Mouse (Mus musculus): ENCODE results near the gene Slc5a10. TPM values are rescaled to one million over a fixed set of nuclear protein-coding genes. Genes with fewer than 3 reads are reported as not detected.
"Not testable (repeated sequence)": the region's sequence is repeated elsewhere in the genome, so short reads cannot be mapped to it uniquely, and the experiment has no call there.

The Slc5a10 gene
- polyA plus RNA-seq, 1 experiment from 2014 or later = not detected

DNA sequence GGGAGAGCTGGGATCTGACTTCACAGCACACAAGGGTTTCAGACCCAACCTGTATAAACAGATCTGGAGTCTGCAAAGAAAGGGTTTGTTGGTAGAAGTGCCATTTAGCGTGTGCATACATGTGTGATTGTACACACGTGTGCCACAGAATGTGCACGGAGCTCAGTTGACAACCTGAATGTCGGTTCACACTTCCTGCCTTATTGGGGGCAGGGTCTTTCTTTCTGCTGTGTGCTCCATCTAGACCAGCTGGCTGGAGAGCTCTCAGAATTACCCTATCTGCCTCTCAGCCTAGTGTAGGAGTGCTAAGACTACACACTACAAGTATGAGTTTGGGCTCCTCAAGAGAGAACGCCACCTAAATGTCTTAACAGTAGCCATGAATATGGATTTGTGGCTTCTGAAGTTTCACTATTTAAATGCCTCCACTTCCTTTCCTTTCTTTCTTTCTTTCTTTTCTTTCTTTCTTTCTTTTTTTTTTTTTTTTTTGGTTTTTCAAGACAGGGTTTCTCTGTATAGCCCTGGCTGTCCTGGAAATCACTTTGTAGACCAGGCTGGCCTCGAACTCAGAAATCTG lies 80.9 kb downstream of the Slc5a10 start:
- 86% methylated on average over 6 of the region's 6 CpGs for WGBS
- Histone ChIP-seq H3K4me3 (no peak overlapping the region), H3K4me1 (no peaks in the 10 kb centered on the region)

DNA sequence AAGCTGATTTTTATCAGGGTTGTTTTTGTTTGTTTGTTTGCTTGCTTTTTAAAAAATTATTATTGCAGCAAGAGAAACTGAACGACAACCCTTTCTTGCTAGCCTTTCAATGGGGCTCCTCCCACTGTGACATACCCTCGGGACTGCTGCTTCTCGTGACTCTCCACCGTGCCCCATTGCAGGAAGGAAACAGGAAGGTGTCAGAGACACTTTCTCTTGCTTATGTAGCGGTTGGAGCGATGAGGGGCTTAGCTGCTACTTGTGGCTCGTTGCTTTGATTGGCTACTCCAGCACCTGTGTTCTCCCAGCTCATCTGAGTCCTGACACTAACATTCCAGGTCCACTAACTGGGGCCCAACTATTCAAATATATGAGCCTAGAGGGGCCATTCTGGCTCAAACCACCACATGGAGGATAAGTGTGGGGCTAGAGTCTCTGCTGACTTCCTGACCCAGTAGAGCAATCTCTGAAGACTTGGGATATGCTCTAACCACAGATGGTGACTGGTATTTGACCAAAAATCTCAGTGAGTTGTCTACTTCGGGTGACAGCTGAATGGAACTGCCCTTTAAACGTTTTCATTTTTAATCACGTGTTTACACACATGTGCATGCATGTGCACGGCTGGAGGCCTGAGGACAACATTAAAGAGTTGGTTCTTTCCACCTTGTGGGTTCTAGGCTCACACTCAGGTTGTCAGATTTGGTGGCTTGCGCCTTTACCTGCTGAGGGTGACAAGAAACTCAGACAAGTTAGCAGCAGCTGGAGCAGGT lies 81.7 kb downstream of the Slc5a10 start:
- Histone ChIP-seq H3K9me3 (no peaks in the 10 kb centered on the region), H3K4me1 (no peaks in the 10 kb centered on the region), H3K27me3 (ENCODE audit: insufficient read depth, poor library complexity, severe bottlenecking) (peaks cover 4% of the 10 kb centered on the region; the same call in 1 of the 2 replicates), H3K36me3 (no peaks in the 10 kb centered on the region), H3K4me3 (no peak overlapping the region), H3K27ac (no peak overlapping the region)
- no peak for DNase-seq (ENCODE audit: low spot score)
- 66% methylated on average over 12 of the region's 12 CpGs for WGBS

More for the DNA sequence above, 80.9 kb downstream of the Slc5a10 start:
- H3K9me3 ChIP-seq = no peaks in the 10 kb centered on the region
- H3K27ac ChIP-seq = no peak overlapping the region
- DNase-seq (ENCODE audit: low spot score) = no peak
- no peaks in the 10 kb centered on the region for H3K36me3 ChIP-seq
- peaks cover 4% of the 10 kb centered on the region; the same call in 1 of the 2 replicates for H3K27me3 ChIP-seq (ENCODE audit: insufficient read depth, poor library complexity, severe bottlenecking)

DNA sequence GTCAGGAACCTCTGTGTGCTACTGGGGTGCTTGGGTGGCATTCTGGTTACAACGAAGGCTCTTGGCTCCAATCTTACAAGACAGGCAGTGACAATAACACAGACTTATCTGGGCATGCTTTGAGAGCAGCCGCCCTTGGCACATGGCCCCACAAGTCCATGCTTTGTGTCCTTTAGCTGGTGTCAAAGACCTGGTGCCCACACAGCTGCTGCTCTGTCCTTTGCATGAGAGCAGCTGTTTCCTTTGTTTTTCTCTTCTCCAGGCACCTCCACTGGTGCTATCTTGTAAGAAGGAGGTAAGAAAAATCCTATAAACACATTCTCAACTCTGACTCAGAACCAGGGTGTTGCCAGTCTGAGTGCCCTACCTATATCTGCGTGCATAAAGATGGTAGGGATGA lies 82.8 kb downstream of the Slc5a10 start:
- Histone ChIP-seq H3K27me3 (ENCODE audit: insufficient read depth, poor library complexity, severe bottlenecking) (peaks cover 4% of the 10 kb centered on the region; the same call in 1 of the 2 replicates), H3K4me3 (no peak overlapping the region)
- WGBS = 86% methylated on average over 3 of the region's 3 CpGs

DNA sequence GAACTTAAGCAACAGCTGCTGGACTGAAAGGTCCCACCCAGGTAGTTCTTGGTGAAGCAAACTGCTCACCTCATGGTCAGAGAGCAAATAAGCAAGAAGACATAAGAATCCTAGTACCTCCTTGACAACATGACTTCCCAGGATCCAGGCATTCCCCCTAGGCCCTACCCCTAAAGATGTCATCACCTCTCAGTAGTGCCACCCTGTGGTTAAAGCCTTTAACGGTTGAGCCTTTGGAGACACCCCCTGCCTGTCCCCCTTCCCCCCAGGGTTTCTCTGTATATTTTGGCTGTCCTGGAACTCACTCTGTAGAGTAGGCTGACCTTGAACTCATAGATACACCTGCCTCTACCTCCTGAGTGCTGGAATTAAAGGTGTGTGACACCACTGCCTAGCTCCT lies 83.2 kb downstream of the Slc5a10 start:
- peaks cover 4% of the 10 kb centered on the region; the same call in 1 of the 2 replicates for H3K27me3 ChIP-seq (ENCODE audit: insufficient read depth, poor library complexity, severe bottlenecking)
- H3K9me3 ChIP-seq = no peaks in the 10 kb centered on the region
- DNase-seq (ENCODE audit: low spot score) = no peak
- no peak overlapping the region for H3K4me3 ChIP-seq
- no peaks in the 10 kb centered on the region for H3K4me1 ChIP-seq
- no peaks in the 10 kb centered on the region for H3K36me3 ChIP-seq
- 39% methylated on average over 1 of the region's 1 CpGs for WGBS
- no peak overlapping the region for H3K27ac ChIP-seq

More for the DNA sequence above, 82.8 kb downstream of the Slc5a10 start:
- no peak for DNase-seq (ENCODE audit: low spot score)
- H3K36me3 ChIP-seq = no peaks in the 10 kb centered on the region
- H3K4me1 ChIP-seq = no peaks in the 10 kb centered on the region
- H3K9me3 ChIP-seq = no peaks in the 10 kb centered on the region
- no peak overlapping the region for H3K27ac ChIP-seq

DNA sequence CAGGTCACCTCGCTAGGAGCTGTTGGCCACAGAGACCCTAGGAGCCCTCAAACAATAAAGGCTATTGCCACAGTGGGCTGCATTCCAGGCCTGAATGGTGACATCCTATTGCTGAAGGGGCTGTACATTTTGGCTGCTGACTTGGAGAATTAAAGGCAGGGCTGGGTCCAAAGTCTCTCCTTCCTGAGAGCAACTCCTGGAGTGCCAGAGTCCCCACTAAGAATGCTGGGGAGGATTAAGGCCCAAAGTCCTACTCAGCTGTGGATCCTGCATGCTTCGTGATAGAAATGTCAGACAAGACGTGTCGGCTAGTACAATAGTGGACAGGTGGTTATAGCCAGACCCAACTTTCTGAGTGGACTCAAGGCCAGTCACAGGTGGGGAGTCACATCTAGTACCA lies 84.3 kb downstream of the Slc5a10 start:
- DNase-seq (ENCODE audit: low spot score); H3K27ac ChIP-seq; H3K27me3 ChIP-seq (ENCODE audit: insufficient read depth, poor library complexity, severe bottlenecking); H3K4me1 ChIP-seq; H3K36me3 ChIP-seq; H3K4me3 ChIP-seq; H3K9me3 ChIP-seq: not testable (repeated sequence)
- WGBS = 89% methylated on average over 4 of the region's 4 CpGs

DNA sequence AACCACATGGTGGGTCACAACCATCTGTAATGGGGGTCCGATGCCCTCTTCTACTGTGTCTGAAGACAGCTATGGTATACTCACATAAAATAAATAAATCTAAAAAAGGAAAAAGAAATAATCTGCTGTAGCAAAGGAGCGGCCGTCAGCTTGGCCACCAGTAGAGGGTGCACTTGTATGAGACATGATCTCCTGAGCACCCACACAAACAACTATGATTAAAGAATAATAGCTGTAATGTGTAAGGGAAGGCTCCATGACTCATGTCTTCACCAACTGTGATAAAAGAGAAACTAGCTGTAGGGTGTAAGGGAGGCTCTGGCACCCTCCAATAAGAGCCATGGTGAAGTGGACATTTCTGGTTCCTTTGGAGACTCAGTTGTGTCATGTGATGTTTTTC lies 91.0 kb downstream of the Slc5a10 start:
- Histone ChIP-seq H3K27me3 (ENCODE audit: insufficient read depth, poor library complexity, severe bottlenecking) (no peaks in the 10 kb centered on the region), H3K4me3 (no peak overlapping the region), H3K4me1 (no peaks in the 10 kb centered on the region), H3K36me3 (no peaks in the 10 kb centered on the region), H3K27ac (no peak overlapping the region), H3K9me3 (no peaks in the 10 kb centered on the region)
- no peak for DNase-seq (ENCODE audit: low spot score)
- 55% methylated on average over 3 of the region's 3 CpGs for WGBS

DNA sequence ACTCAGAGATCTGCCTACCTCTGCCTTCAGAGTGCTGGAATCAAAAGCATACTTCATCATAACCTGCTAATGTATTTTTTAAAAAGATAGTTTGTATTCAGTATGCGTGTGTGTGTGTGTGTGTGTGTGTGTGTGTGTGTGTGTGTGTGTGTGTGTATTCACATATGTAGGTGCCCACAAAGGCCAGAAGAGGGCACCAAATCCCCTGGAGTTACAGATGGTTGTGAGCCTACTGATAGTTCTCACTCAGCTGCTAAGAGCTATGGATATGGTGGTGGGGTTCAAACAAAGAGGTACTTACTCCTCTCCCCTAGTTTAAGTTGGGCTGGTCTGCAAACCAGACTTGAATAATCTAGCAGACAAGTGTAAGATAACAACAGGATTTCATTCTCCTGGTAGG lies 94.1 kb downstream of the Slc5a10 start:
- no peaks in the 10 kb centered on the region for H3K9me3 ChIP-seq
- H3K36me3 ChIP-seq = no peaks in the 10 kb centered on the region
- H3K4me3 ChIP-seq = no peak overlapping the region
- 76% methylated on average over 1 of the region's 1 CpGs for WGBS
- no peak for DNase-seq (ENCODE audit: low spot score)
- H3K27ac ChIP-seq = no peak overlapping the region
- H3K27me3 ChIP-seq (ENCODE audit: insufficient read depth, poor library complexity, severe bottlenecking) = no peaks in the 10 kb centered on the region
- H3K4me1 ChIP-seq = no peaks in the 10 kb centered on the region

DNA sequence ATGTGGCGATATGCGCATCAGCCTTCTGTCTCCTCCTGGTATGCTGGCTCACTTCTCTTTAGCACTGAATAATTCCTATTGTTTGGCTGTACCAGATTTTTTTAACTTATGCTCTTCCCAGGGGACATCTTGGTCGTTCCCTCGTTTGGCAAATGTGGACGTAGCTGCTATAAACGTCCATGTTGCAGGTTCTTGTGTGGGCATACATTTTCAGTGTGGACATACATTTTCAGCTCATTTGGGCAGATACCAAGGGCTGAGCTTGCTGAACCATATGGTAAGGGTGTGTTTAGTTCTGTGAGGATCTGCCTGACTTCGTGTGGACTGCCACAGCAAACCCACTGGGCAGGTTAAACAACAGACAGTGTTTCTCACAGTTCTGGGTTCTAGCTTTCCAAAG lies 95.5 kb downstream of the Slc5a10 start:
- peaks cover 4% of the 10 kb centered on the region for H3K4me1 ChIP-seq
- no peaks in the 10 kb centered on the region for H3K27me3 ChIP-seq (ENCODE audit: insufficient read depth, poor library complexity, severe bottlenecking)
- H3K27ac ChIP-seq = no peak overlapping the region
- H3K9me3 ChIP-seq = no peaks in the 10 kb centered on the region
- H3K4me3 ChIP-seq = no peak overlapping the region
- no peak for DNase-seq (ENCODE audit: low spot score)
- H3K36me3 ChIP-seq = no peaks in the 10 kb centered on the region
- WGBS = 76% methylated on average over 7 of the region's 7 CpGs

Other genes with a start within 250 kb of the Slc5a10 start
- gene Mfap4, start 235.4 kb downstream of the Slc5a10 start, polyA plus RNA-seq (2016; fragmentation: Nextera tagmentation; extraction: Ambion mirVana) = 22.7 and 67.8 TPM in 2 replicates
- gene Mapk7, start 226.4 kb downstream of the Slc5a10 start, polyA plus RNA-seq (2016; fragmentation: Nextera tagmentation; extraction: Ambion mirVana) = 42.7 and 49.1 TPM in 2 replicates
- 14.5 and 21.5 TPM in 2 replicates for gene B9d1, start 215.7 kb downstream of the Slc5a10 start, polyA plus RNA-seq (2016; fragmentation: Nextera tagmentation; extraction: Ambion mirVana)
- 22.8 and 22.9 TPM in 2 replicates for gene Epn2, start 141.1 kb downstream of the Slc5a10 start, polyA plus RNA-seq (2016; fragmentation: Nextera tagmentation; extraction: Ambion mirVana)
- 10.2 and 11.8 TPM in 2 replicates for gene Grap, start 67.6 kb downstream of the Slc5a10 start, polyA plus RNA-seq (2016; fragmentation: Nextera tagmentation; extraction: Ambion mirVana)
- 3.2 and 3.3 TPM in 2 replicates for gene Fam83g, start 36.7 kb downstream of the Slc5a10 start, polyA plus RNA-seq (2016; fragmentation: Nextera tagmentation; extraction: Ambion mirVana)
- 19.8 and 24.8 TPM in 2 replicates for gene Prpsap2, start 41.3 kb upstream of the Slc5a10 start, polyA plus RNA-seq (2016; fragmentation: Nextera tagmentation; extraction: Ambion mirVana)
- gene Ulk2, start 134.2 kb upstream of the Slc5a10 start, polyA plus RNA-seq (2016; fragmentation: Nextera tagmentation; extraction: Ambion mirVana) = 9.8 and 11.5 TPM in 2 replicates
- 17.3 and 17.9 TPM in 2 replicates for gene Akap10, start 209.4 kb upstream of the Slc5a10 start, polyA plus RNA-seq (2016; fragmentation: Nextera tagmentation; extraction: Ambion mirVana)
- gene Specc1, start 235.9 kb upstream of the Slc5a10 start, polyA plus RNA-seq (2016; fragmentation: Nextera tagmentation; extraction: Ambion mirVana) = 9.2 and 10.5 TPM in 2 replicates